Mouse (Mus musculus) erythroblast, embryonic 14.5 days (primary cell): ENCODE results near the gene Bpnt1.

Experiments used
- GATA1 ChIP-seq: IDR thresholded peaks from 2 replicates; pipeline ENCODE4 v1.6.1; 2012; ENCODE audit warnings: low read length, inconsistent platforms, mixed read lengths
- TAL1 ChIP-seq: IDR thresholded peaks from 3 replicates; pipeline ENCODE4 v1.6.1; 2012; ENCODE audit warnings: low read length, inconsistent platforms, mixed read lengths

GRCm38 (mm10) chr1:185331983-185332430 lies at the start of gene Bpnt1:
- TF ChIP-seq GATA1 (no peak), TAL1 (no peak)
